Mouse (Mus musculus) MEL (cell line): ENCODE data around the gene Tmem256. TPM values are rescaled to one million over a fixed set of nuclear protein-coding genes. Genes with fewer than 3 reads are reported as not detected.

ENCODE experiments used
- DNase-seq: peaks from one replicate; pipeline ENCODE4 v3.0.0; 2011; ENCODE audit warnings: low read depth, low spot score
- H3K27ac ChIP-seq: 2 replicates; pipeline ENCODE4 v1.5.1; 2012; ENCODE audit warnings: low read depth, mild to moderate bottlenecking, control low read depth, low read length, moderate library complexity; ENCODE audit not compliant: control insufficient read depth
- H3K27me3 ChIP-seq, 2 experiments: fragments of 150-350 bp in 1 of 2; sonication (generic) in 1 of 2; 2 replicates each; pipeline ENCODE4 v1.6.1; 2012; ENCODE audit warnings: low read length in 2 of 2, mild to moderate bottlenecking in 2 of 2, improper control_type of control experiment in 1 of 2, moderate library complexity in 1 of 2; ENCODE audit not compliant: insufficient read depth in 2 of 2, control insufficient read depth in 1 of 2
- H3K36me3 ChIP-seq, 2 experiments: 2 replicates each; pipeline ENCODE4 v1.6.1; 2012 to 2014; ENCODE audit warnings: low read length in 2 of 2, improper control_type of control experiment in 1 of 2, inconsistent platforms in 1 of 2, mild to moderate bottlenecking in 1 of 2; ENCODE audit not compliant: insufficient read depth in 2 of 2, control insufficient read depth in 1 of 2
- H3K4me1 ChIP-seq, 2 experiments: fragments of 150-350 bp in 1 of 2; sonication (generic) in 1 of 2; 2 replicates each; pipeline ENCODE4 v1.6.1; 2012; ENCODE audit warnings: low read length in 2 of 2, improper control_type of control experiment in 1 of 2, mild to moderate bottlenecking in 1 of 2; ENCODE audit not compliant: insufficient read depth in 2 of 2, control insufficient read depth in 1 of 2
- H3K4me3 ChIP-seq, 2 experiments: fragments of 150-350 bp in 1 of 2; sonication (generic) in 1 of 2; 2 replicates each; pipeline ENCODE4 v1.5.1; 2012; ENCODE audit warnings: low read depth in 2 of 2, low read length in 2 of 2, mild to moderate bottlenecking in 2 of 2, moderate library complexity in 2 of 2, control low read depth in 1 of 2, improper control_type of control experiment in 1 of 2; ENCODE audit not compliant: control insufficient read depth in 1 of 2, insufficient read depth in 1 of 2
- H3K79me2 ChIP-seq: 2 replicates; pipeline ENCODE4 v1.6.1; 2012; ENCODE audit warnings: mild to moderate bottlenecking, low read length, moderate library complexity; ENCODE audit not compliant: control insufficient read depth, poor library complexity, insufficient read depth
- H3K9ac ChIP-seq: 2 replicates; pipeline ENCODE4 v1.6.1; 2012; ENCODE audit warnings: low read depth, mild to moderate bottlenecking, control low read depth, low read length, moderate library complexity; ENCODE audit not compliant: control insufficient read depth, poor library complexity, severe bottlenecking
- H3K9me3 ChIP-seq: fragments of 150-350 bp; sonication (generic); replicated peaks from 2 replicates; pipeline ENCODE4 v1.6.1; 2012; ENCODE audit warnings: mild to moderate bottlenecking, low read length, improper control_type of control experiment, moderate library complexity; ENCODE audit not compliant: insufficient read depth
- CHD1 ChIP-seq: IDR thresholded peaks from 2 replicates; pipeline ENCODE4 v1.6.1; 2012; ENCODE audit warnings: low read depth, mild to moderate bottlenecking, inconsistent platforms, low read length, improper control_type of control experiment
- E2F4 ChIP-seq: IDR thresholded peaks from 2 replicates; pipeline ENCODE4 v1.6.1; 2011; ENCODE audit warnings: low read depth, low read length, improper control_type of control experiment, borderline replicate concordance
- EP300 ChIP-seq, 2 experiments: IDR thresholded peaks; 2 replicates each; pipeline ENCODE4 v1.6.1; 2011; ENCODE audit warnings: improper control_type of control experiment in 2 of 2, low read length in 2 of 2, low read depth in 1 of 2, mild to moderate bottlenecking in 1 of 2
- ETS1 ChIP-seq: IDR thresholded peaks from 2 replicates; pipeline ENCODE4 v1.6.1; 2012; ENCODE audit warnings: low read depth, mild to moderate bottlenecking, inconsistent platforms, low read length, improper control_type of control experiment, moderate library complexity
- GATA1 ChIP-seq: IDR thresholded peaks from 2 replicates; pipeline ENCODE4 v1.6.1; 2011; ENCODE audit warnings: low read depth, low read length, improper control_type of control experiment
- MAFK ChIP-seq: IDR thresholded peaks from 2 replicates; pipeline ENCODE4 v1.6.1; 2011; ENCODE audit warnings: low read depth, mild to moderate bottlenecking, low read length, improper control_type of control experiment, borderline replicate concordance
- MEF2A ChIP-seq: IDR thresholded peaks from 2 replicates; pipeline ENCODE4 v1.6.1; 2014; ENCODE audit warnings: low read depth, mild to moderate bottlenecking, inconsistent platforms, low read length, improper control_type of control experiment; ENCODE audit not compliant: poor library complexity, insufficient replicate concordance, severe bottlenecking; ENCODE audit errors: extremely low read depth
- MYB ChIP-seq: IDR thresholded peaks from 2 replicates; pipeline ENCODE4 v1.6.1; 2011; ENCODE audit warnings: mild to moderate bottlenecking, low read depth, low read length, improper control_type of control experiment
- NELFE ChIP-seq: IDR thresholded peaks from 2 replicates; pipeline ENCODE4 v1.6.1; 2011; ENCODE audit warnings: low read depth, low read length, improper control_type of control experiment
- POLR2AphosphoS2 ChIP-seq: IDR thresholded peaks from 2 replicates; pipeline ENCODE4 v1.6.1; 2011; ENCODE audit warnings: low read length, improper control_type of control experiment
- RAD21 ChIP-seq: IDR thresholded peaks from 2 replicates; pipeline ENCODE4 v1.6.1; 2011; ENCODE audit warnings: mild to moderate bottlenecking, low read depth, low read length, improper control_type of control experiment
- RCOR1 ChIP-seq: IDR thresholded peaks from 2 replicates; pipeline ENCODE4 v1.6.1; 2012; ENCODE audit warnings: low read depth, mild to moderate bottlenecking, inconsistent platforms, low read length, improper control_type of control experiment
- TAL1 ChIP-seq: IDR thresholded peaks from 2 replicates; pipeline ENCODE4 v1.6.1; 2012; ENCODE audit warnings: mild to moderate bottlenecking, inconsistent platforms, low read length, moderate library complexity, mixed read lengths
- TCF12 ChIP-seq: IDR thresholded peaks from 2 replicates; pipeline ENCODE4 v1.6.1; 2014; ENCODE audit warnings: low read depth, mild to moderate bottlenecking, inconsistent platforms, low read length, improper control_type of control experiment, moderate library complexity
- USF1 ChIP-seq: IDR thresholded peaks from 2 replicates; pipeline ENCODE4 v1.6.1; 2014; ENCODE audit warnings: low read depth, mild to moderate bottlenecking, inconsistent platforms, low read length, improper control_type of control experiment, moderate library complexity
- USF2 ChIP-seq, 2 experiments: IDR thresholded peaks; 2 replicates each; pipeline ENCODE4 v1.6.1; 2011 to 2012; ENCODE audit warnings: improper control_type of control experiment in 2 of 2, low read length in 2 of 2, borderline replicate concordance in 1 of 2, inconsistent platforms in 1 of 2, low read depth in 1 of 2, mild to moderate bottlenecking in 1 of 2; ENCODE audit not compliant: insufficient read depth in 1 of 2
- ZC3H11A ChIP-seq: IDR thresholded peaks from 2 replicates; pipeline ENCODE4 v1.6.1; 2012; ENCODE audit warnings: low read depth, mild to moderate bottlenecking, inconsistent platforms, low read length, improper control_type of control experiment
- ZKSCAN1 ChIP-seq: IDR thresholded peaks from 2 replicates; pipeline ENCODE4 v1.6.1; 2012; ENCODE audit warnings: low read depth, mild to moderate bottlenecking, inconsistent platforms, low read length, improper control_type of control experiment, moderate library complexity
- ZMIZ1 ChIP-seq: IDR thresholded peaks from 2 replicates; pipeline ENCODE4 v1.6.1; 2012; ENCODE audit warnings: low read depth, mild to moderate bottlenecking, inconsistent platforms, low read length, improper control_type of control experiment, moderate library complexity
- polyA plus RNA-seq, 2 experiments: library from polyadenylated mRNA; stranded (reverse) in 1 of 2; unstranded in 1 of 2; fragments of >175 nt in 1 of 2; fragments of >200 nt in 1 of 2; gene quantifications; 2 replicates each; pipeline versions ENCODE4 v1.2.1 to v1.2.4; 2012; ENCODE audit warnings: low replicate concordance in 2 of 2, low read depth in 1 of 2; ENCODE audit not compliant: insufficient read length in 2 of 2, insufficient read depth in 1 of 2, missing spikeins in 1 of 2
- total RNA-seq: library from RNA; depleted of rRNA; stranded (reverse); fragments of 300-350 nt; gene quantifications from 2 replicates; pipeline ENCODE4 v1.2.3, GENCODE M21; 2012

Gene Tmem256
- total and polyA plus RNA-seq, 3 experiments = 181 to 190 TPM; not detected in 1

GRCm38 (mm10) chr11:69883527-69884151 lies 45.3 kb downstream of the Tmem256 start (continued):
- TF ChIP-seq EP300 (IDR thresholded peaks at IDR 0.05; ENCODE audit: low read depth in 1 of 2, low read length in 2 of 2) (peak; percentile 75 to 91; a peak in 3 of 4 replicates), USF1 (no peak), POLR2AphosphoS2 (no peak), RAD21 (no peak; the same call in 1 of the 2 replicates), MAFK (no peak)

- 0 out of 2 replicates have a peak overlapping the region, but pooled peaks have one; percentile 13 for H3K27ac ChIP-seq
- H3K79me2 ChIP-seq = no peaks in the 10 kb centered on the region
- no peak for DNase-seq
- H3K36me3 ChIP-seq = peaks cover 0 to 16% of the 10 kb centered on the region in 2 experiments; a peak in 2 of 4 replicates
- peaks cover 8 to 35% of the 10 kb centered on the region in 2 experiments for H3K4me1 ChIP-seq
- no peaks in the 10 kb centered on the region for H3K27me3 ChIP-seq
- H3K4me3 ChIP-seq = no peak overlapping the region
- H3K9ac ChIP-seq = no peak overlapping the region
- TF ChIP-seq USF1 (no peak), TCF12 (no peak), MYB (no peak), NELFE (no peak), USF2 (IDR thresholded peaks at IDR 0.05; ENCODE audit: borderline replicate concordance in 1 of 2, insufficient read depth in 1 of 2, low read depth in 1 of 2, low read length in 2 of 2) (no peak), MEF2A (no peak), RCOR1 (no peak), ZMIZ1 (no peak), GATA1 (no peak), ETS1 (no peak), TAL1 (no peak), E2F4 (no peak), CHD1 (no peak), ZC3H11A (no peak), MAFK (no peak), ZKSCAN1 (no peak)
- TF ChIP-seq, all 39 proteins: peak for 0
- no peaks in the 10 kb centered on the region for H3K9me3 ChIP-seq
Observed at GRCm38 (mm10) chr11:69884240-69884639, 45.9 kb downstream of the Tmem256 start.
